Mouse (Mus musculus) NIH3T3 (cell line): ENCODE measurements at regions not wholly inside any gene's neighbourhood (a gene's known extent, or its start where the extent isn't known, plus 50 kb on each side); places are given as distances from the start of the nearest gene placed in this dataset.

Source experiments
- DNase-seq: peaks from one replicate; pipeline ENCODE4 v3.0.0-alpha.2; 2012; ENCODE audit warnings: low read depth

DNA sequence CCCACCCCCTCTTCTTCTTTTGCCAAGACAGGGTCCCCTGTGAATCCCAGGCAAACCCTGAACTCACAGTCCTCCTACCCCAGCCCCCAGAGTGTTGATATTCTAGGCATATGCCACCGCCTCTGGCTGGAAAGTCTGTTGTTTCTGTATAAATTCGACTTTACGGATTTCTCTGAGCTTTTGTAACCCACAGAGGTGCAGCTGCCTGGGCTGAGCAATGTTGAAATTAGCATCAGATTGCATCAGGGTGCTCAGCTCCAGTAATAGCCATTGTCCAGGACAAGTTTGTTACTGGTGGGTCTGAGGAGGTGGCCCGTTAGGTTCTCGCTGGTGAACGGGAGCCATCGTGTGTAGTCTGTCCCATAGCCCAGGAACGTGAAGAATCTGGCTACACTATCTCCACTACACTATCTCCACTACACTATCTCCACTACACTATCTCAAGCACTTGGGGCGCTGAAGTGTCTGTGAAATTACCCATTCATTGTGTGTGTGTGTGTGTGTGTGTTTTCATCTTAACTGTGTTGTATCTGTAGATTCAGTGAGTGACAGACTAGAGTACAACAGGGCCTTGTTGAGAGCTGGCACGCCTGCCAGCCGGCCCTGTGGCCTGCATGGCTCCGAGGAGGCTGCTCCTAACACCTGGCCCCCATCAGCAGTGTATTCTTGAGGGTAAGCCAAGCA lies 92.4 kb upstream of the Hnrnpk start:
- peak; percentile 32 for DNase-seq

DNA sequence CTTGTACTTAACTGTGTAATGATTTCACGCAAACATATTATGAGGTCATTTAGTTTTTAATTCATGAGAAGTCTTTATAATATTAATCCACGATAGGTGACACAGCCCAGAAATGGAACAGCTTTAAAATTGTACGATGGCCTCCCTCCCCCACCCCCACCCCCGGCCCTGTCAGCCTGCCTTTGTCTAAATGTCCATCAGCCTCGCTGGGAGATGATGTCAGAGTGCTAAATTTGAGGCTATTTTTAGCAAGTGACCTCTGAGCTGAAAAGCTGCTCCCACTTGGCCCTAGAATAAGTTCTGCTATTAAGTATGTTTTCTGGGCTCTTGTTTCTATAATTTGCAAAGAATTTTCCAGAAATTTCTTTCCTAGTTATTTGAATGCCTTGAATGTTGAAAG lies 91.6 kb upstream of the Hnrnpk start:
- DNase-seq: peak; percentile 58

DNA sequence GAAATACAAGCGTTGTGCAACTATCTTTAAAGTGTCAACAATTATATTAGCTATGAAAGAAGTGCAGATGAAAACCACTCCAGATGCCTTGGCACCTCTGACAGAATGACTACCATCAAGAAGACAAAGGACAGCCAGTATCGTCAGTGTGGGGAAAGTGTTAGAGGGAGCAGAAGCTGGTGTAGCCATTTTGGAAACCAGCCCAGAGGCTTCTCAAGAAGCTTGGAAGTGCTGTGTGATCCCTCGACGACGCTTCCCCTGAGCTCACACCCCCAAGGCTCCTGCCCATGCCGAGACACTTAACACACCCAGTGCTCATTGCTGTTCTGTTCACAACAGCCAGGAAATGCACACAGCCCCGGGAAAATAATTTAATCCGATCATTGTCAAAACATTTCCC lies 87.7 kb upstream of the Hnrnpk start:
- no peak for DNase-seq

DNA sequence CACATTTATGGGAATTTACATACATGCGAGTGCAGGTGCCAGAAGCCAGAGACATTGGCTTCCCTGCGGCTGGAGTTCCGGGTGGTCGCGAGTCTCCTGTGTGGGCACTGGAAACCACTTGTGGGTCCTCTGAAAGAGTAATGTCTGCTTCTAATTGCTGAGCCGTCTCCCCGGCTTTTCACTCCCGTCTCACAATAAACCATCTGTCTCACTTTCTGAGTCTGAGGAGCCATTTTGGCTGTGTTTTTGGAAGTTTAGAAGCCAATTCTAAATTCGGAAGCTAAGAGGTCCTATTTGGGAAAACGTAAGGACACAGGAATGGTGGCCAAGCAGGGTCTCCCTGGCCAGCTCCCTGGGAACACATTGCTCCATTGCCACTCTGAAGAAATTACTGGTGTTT lies 81.9 kb upstream of the Hnrnpk start:
- no peak for DNase-seq

DNA sequence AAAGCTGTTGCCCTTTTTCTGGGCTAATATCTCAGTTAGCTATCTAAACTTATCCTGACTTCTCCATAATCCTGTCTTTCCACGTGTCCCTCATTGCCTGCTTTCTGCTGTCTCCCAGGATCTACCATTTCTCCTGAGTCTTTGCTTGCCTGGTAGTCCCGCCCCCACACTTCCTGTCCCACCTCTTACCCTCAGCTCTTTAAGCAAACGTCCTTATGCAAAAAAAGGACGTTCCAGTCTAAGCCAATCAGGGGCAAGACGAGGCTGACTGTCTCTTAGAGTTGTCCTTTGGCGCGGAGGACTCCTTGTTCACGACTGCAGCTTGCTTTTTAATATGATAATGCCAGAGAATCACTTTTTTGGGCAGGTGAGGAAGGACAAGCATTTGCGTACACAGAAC lies 79.6 kb upstream of the Hnrnpk start:
- DNase-seq: no peak

DNA sequence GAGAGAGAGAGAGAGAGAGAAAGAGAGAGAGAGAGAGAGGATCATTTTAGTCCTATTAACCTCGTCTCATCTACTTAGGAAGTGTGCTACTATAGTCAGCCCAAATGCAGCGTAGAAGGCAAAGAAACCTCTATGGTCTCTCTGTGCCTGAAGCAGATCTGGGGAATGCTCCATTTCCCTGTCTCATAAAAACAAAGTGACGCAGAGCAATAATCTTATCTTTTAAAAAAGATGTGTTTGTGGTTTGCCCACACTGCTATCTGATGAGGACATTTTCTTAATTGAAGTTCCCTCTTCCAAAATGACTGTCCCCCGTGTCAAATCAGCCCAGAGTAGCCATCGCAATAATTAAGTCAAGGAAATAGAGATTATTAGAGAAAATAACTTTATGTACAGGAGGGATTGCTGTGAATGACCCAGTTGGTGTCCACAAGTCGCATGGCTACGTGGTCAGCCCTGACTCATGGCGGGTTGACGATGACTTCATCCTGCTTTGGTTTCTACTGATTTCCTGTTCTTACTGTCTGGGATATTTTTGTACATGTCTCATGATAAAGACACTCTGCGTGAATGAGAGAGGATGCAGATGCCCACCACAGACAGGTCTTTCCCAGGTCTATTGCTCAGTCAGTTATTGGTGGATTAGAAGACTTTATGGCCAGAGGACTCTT lies 77.9 kb upstream of the Hnrnpk start:
- DNase-seq: peak; percentile 43

DNA sequence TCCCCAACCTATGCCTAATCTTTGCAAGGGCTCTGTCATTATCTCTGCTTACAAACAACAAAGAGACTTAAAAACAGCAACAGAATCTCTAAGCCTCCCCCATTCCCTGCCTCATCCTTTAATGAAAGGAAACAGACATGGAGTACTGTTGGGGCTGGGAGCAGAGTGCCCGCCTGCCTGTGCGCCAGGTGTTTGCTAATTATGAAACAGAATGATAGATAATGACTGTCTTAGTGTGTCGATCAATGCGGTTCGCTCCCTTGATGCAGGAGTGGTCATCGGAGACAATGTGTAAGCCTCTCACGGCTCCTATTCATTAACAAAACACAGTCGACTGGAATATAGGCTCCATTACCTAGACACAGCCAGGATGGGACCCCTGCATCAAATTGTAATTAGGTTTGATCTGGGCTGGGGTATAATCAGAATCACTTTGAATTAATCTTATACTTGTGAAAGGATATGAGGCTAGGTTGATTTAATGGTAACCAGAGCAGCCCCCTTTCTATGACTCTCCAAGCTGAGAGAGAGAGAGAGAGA lies 77.3 kb upstream of the Hnrnpk start:
- DNase-seq: no peak

DNA sequence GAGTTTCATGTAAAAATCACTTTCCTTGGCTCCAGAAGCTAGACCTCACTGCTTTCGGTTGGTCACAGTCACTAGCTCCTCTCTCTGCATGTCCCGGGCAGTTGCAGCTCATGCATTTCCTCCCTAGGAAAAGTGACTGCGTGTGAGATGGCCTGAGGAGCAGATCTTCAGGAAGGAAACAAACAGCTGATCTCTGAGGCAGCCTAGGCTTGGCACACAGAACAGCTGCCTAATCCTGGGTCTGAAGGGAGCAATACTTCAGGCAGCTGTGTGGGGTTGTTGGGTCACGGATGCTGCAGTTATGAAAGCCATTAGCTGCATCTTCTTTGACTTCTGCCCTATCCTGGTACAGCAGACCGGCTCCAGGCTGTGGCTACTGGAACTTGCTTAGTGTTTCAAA lies 75.3 kb upstream of the Hnrnpk start:
- DNase-seq: no peak

DNA sequence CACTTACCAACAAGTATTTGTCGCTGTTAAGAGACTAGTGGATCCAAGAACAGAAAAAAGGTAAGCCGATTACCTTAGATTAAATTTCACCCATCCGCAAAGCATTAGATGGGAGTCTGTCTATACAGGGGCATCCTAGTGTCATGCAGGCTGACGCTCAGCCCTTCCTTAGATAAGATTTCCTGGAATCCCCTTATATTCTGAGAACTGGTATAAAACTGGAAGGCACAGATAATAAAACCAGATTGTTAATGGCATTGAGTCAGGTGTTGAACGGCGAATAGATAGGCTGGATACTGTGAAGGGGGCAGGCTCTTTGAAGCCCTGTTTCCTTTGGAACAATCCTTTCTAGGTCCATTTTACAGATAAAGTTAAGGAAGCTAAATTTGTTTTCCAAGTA lies 74.1 kb upstream of the Hnrnpk start:
- DNase-seq: no peak

DNA sequence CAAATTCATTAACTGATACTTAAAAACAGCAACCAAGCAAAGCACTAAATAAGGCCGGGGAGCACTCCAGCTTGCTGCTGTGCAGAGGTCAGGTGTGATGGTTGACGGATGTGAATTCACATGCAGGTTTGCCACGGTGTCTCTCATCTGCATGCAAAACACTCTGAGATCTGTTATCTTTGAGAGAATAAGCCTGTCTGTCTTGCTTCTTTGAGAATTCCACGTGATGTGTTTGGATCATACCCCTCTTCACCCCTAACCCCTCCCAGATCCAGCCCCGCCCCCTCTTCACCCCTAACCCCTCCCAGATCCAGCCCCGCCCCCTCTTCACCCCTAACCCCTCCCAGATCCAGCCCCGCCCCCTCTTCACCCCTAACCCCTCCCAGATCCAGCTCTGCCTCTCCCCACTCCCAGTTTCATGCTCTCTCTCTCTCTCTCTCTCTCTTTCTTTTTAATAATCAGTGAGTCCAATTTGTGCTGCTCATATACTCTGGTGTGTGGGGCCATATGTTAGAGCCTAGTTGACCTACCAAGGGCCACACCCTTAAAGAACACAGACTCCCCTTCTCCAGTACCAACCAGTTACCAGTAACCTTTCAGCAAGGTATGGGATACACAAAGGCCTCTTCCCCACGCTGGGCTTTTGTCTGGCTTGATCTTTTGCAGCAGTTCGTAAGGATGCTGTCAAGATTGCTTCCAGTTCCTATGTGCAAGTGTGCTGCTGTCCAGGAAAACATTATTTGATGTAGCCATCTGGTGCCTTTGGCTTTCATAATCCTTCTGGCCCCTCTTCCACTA lies 73.1 kb upstream of the Hnrnpk start:
- no peak for DNase-seq

DNA sequence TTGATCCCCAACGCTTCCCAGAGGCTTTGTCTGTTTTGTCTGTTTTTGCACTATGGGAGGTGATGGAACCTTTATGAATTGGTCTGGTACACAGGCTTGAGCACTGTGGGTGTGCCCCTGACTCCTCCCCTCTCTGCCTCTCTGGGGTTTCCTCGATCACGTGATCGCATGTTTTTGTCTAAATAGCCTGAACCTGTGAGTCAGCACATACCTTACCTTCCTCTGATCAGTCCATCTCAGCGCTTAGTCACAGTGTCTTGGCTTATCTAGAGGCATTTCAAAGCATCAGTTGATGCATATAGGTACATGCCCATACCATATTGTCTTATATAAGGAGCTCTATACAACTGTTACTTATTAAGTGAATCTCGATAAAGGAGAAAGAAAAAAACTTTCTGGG lies 72.4 kb upstream of the Hnrnpk start:
- DNase-seq: peak; percentile 75

DNA sequence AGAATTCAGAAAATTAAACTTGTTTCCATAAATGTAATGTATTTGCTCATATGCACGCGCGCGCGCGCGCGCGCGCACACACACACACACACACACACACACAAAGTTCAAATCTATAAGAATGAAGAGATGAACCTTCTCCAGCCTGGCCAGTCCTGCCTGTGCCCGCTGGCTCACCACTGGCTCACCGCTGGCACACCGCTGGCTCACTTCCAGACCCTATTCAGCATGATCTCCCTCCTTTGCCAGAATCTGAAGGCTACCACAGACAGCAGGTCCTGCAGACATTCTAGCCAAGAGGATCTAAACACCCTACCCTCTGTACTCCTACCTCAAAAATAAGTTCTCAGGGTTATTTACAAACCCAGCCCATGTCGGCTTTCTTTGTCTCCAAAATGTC lies 69.3 kb upstream of the Hnrnpk start:
- DNase-seq: no peak

DNA sequence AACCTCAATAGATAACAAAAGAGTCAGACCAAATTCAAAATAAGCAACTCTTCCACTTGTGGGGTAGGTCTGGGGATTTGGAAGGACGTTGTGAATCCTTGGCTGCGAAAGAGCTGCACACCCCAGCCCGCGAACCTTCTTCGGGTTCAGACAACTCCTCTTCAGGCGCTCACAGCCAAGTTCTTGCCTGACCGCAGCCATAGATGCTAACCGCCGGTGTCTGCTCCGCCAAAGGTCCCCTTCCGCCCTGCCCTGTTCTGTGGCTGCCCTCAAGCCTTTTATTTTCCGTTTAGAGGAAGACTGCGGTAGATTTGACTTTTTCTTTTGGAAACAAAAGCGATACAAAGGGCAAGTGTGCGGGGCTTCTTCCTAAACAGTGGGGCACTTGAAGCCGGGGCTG lies 68.6 kb upstream of the Hnrnpk start:
- no peak for DNase-seq

DNA sequence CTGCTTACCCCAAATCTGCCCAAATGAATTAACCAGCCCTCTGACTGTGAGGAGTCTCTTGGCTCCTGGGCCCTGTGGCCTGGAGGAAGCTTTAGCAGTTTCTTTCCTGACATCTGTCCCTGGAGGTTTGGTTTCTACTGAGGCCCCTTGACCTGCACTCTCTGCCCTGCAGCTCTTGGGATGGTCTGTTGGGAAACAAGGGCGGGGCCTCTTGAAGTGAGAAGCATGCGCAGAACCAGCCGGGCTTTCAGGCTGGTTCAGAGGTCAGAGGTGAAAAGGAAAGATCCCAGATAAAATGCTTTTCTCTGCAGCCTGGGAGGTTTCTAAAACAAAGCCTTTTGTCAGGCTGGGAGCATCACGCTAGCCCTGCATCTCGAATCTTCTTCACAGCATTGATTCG lies 66.6 kb upstream of the Hnrnpk start:
- peak; percentile 8 for DNase-seq

DNA sequence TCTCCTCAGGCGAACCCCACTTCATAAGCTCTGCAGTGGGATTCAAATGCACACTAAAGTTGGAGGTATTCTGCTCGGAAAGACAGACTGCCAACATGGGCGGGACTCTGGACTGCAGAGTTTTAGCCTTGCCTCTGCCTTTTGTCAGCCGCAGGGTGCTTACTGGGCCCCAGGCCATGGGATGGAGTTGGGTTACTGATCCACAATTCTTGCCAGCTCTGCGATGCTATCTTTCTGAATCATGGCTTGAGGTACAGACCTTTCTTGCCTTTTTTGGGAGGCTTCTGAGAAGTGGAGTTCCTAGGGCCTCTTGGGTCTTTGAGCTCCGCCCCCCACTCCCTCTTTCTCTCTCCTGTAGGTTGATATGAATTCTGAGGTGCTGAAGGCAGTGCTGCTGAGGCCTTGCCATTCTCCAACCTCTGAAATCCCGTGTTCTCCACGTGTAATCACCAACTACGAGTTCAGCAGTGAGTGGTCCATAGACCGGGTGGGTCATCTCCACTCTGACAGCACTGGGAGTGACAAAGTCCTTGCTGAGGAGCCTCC lies 64.0 kb upstream of the Hnrnpk start:
- peak; percentile 96 for DNase-seq

DNA sequence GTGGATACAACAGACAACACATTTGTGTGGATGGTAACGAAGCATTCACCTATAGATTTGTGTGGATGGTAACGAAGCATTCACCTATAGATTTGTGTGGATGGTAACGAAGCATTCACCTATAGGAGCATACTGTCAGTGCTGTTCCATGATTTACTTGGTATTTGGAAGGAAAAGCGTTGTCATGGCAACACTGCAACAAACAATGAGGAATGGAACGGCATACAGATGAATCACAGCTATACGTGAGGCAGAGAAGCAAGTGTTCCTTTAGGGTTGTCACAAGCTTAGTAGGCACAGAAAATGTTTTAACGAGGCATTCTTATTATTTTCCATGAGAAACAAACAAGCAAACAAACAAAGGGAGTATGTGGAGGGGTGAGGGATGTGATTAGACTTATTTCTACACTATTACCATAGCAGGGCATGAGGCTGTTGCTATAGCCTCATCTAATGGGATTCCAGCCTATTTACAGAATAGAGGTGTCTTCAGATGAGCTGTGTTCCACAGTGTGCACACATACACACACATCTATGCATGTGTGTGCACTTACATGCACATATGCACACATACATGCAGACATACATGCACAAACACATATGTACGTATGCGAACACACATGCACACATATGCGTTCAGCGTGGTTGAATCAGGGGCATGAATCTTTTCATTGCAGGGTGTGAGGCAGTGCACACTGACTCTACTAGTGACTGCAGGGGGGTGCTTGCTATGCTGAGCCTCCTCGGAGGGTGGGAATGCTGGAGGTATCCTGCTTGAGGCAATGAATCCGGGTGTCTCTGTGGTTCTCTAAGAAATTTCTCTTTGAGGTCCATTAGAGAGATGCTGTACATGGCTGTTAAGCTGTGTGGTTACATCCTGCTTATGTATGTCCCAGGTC lies 62.3 kb upstream of the Hnrnpk start:
- peak; percentile 85 for DNase-seq
